Mouse (Mus musculus) subcutaneous adipose tissue, adult 2 months (tissue): Measurements from ENCODE around the gene Nebl. TPM values are rescaled to one million over a fixed set of nuclear protein-coding genes. Genes with fewer than 3 reads are reported as not detected.

Experiments
- polyA plus RNA-seq: library from polyadenylated mRNA; depleted of rRNA; stranded (reverse); fragments of >200 nt; gene quantifications from 2 replicates; pipeline ENCODE4 v1.2.3, GENCODE M21; 2012; ENCODE audit warnings: low replicate concordance; rRNA removed

Gene Nebl
- 0.89 and 1.2 TPM in 2 replicates for polyA plus RNA-seq

DNA sequence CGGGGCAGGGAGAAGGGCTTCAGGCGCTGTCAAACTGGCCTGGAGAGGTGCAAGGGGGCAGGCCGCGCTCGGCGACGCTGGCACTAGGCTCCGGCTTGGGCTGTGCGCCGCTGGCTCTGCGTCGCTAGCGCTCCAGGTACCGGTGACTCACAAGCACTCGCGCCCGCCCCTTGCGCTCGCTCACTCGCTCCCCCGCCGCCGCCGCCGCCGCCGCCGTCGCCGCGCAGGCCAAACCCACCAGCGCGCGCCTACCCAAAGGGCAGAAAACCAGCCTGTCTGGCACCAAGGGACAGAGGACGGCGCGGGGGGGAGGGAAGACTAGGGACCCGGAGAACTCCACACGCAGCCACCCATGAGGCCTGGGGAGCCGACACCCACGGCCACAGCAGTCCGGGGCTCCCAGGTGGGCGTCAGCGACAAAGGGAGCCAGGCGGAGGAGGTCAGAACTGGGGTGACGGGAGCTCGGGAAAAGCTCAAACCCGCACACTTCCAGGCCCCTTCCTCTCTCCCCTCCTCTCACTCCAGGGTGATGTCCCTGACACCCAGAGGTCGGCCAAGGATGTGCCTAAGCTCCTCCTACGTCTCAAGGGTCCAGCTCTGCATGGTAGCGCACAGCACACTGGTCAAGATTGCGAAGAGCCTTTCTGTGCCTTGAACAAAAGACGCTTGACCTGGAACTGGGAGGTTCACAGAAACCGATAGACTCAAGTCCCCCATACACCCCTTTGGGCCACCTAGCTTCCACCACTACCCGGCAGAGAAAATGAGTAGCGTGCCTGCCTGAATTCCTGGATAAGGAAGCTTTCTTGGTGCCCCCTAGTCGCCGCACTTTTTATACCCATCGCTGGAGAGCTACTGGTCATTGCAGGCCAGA, at the start of gene Nebl:
Gene Nebl, minus strand, starts transcription at position 508 of the 874 bp plus-strand sequence.

